Mouse (Mus musculus): ENCODE data around the gene Acod1.

The Acod1 gene

DNA sequence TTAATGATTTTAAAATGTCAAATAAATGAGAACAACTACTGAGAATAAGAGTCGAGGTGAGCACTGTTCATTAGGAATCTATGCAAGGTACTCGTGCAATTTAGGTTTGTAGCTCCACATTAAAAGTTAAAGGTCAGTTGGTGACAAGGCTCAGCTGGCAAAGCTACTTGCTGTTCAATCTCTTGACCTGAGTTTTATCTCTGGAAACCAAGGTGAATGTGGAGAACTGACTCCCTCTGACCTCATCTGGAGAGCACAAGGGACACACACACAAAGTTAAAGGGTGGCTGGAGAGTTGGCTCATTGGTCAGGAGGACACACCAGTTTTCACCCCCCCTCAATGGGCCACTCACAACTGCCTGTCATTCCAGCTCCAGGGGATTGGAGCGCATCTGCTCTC is 54.4 kb downstream of the Acod1 start:
- no peak for DNase-seq (ENCODE audit: low read depth, low spot score)

DNA sequence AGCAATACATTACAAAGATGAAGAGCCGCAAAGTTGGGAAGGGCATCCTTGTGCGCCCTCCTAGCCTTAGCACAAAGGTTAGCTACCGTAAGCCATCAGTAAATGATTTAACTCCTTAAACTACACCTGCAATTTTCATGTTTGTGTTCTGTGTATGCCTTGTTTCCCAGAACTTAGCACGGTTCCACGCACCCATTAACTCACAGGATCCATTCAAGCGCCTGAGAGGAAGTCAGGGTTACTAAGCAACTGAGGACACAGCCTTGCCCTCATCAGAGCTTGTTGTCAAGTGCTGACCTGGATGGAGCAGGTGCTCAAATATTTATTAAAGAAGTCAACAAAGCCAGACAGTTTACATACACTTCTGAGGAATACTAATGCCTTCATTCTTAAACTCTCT is 55.5 kb downstream of the Acod1 start:
- DNase-seq (ENCODE audit: low read depth, low spot score) = no peak

DNA sequence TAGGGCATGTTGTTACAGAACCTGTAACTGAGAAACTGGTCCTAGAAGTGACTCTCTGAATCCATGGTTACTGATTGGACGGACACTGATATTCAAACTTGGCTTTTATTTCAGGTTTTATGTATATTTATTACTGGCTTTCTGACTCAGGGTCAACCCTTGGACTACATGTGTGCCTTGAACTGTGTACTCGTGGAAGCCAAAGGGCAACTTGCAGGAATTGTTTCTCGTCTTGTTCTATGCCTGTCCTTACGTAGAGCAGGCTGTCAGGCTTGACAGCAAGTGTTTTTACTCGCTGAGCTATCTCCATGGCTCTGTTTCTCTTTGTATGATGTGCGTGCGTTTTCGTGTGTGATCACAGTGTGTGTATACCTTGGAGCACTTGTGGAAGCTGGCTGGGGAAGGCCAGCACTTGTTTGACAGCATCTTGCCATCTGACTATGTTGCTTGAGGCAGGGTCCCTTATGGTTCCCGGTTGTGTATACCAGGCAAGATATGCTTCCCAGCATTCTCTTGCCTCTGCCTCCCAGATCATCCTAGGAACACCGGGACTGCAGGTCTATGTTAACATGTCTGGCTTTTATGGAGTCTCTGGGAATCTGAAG is 56.1 kb downstream of the Acod1 start:
- no peak for DNase-seq (ENCODE audit: low read depth, low spot score)
